Mouse (Mus musculus) olfactory bulb, adult 2 months (tissue): ENCODE measurements around the gene Gstm3.

Experiments used
- CTCF ChIP-seq: fragments of 200-500 bp; IDR thresholded peaks from 2 replicates; pipeline ENCODE4 v1.5.1; 2012; ENCODE audit warnings: low read depth, mild to moderate bottlenecking, low read length, moderate library complexity; ENCODE audit not compliant: insufficient read depth
- POLR2A ChIP-seq: fragments of 200-500 bp; IDR thresholded peaks from 2 replicates; pipeline ENCODE4 v1.6.1; 2012; ENCODE audit warnings: mild to moderate bottlenecking, low read depth, low read length, moderate library complexity; ENCODE audit not compliant: insufficient read depth

DNA sequence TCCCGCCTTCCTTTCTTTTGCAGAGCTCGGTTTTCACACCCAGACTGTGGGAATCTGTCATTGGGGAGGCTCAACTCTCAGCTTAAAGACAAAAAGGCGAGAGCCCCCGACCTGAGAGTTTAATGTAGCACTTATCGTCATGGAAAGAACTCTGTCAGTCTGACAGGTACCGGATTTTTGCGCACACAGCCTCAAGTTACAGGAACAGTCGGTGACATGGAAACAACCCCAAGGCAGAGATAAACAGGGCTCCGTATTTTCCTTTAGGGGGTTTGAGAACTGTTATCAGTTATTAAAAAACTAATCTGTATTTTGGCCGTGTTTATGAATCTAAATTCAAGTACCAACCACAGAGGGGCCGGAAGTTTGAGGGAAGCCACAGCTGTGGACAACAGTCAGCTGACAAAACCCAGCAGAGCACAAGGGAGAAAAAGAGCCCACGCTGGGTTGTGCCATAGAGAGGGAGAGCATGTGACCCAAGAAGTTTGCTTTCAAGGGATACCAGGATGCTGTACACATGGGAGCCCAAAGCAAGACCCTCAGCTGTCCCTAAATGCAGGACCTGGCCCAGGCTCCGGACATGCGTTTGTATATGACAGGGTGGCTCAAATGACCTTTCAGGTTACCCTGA, 49.2 kb upstream of the Gstm3 start:
- no peak; the same call in 1 of the 2 replicates for TF ChIP-seq CTCF
- no peak for TF ChIP-seq POLR2A
